Mouse (Mus musculus): ENCODE data around the gene Gm10638. TPM values are rescaled to one million over a fixed set of nuclear protein-coding genes. Genes with fewer than 3 reads are reported as not detected.

Gm10638 gene
- total RNA-seq (2022): 1 to 10 TPM; 2.0 to 5.3 (median 2.6) TPM

- peak; percentile 58 for DNase-seq
Measured at GRCm38 (mm10) chr8:86745221-86745934, at the start of gene Gm10638, which contains the start of gene Siah1a. Gene Gm10638 (plus strand): TSS chr8:86745699. Gene Siah1a (minus strand): TSS chr8:86745934.

- no peak for DNase-seq
Measured at GRCm38 (mm10) chr8:86695703-86696102, 49.8 kb upstream of the Gm10638 start.

GRCm38 (mm10) chr8:86698811-86699421 lies 46.6 kb upstream of the Gm10638 start:
- DNase-seq: peak; percentile 37

GRCm38 (mm10) chr8:86699471-86699870 lies 46.0 kb upstream of the Gm10638 start:
- DNase-seq: no peak

DNA sequence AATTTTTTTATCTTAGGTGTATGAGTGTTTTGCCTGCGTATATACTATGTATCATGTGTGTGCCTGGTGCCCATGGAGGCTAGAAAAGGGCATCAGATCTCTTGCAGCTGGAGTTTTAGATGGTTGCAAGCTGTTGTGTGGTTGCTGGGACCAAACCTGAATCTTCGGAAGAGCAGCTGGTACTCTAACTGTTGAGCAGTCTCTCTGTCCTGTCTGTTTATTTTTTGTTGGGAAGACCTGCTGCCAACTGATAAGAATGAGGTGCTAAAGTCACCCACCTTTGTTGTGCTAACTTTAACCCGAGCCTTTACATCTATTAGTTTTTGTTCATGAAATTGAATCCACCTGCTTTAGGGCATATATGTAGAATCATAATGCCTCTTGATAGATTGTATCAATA lies 43.0 kb upstream of the Gm10638 start:
- no peak for DNase-seq

DNA sequence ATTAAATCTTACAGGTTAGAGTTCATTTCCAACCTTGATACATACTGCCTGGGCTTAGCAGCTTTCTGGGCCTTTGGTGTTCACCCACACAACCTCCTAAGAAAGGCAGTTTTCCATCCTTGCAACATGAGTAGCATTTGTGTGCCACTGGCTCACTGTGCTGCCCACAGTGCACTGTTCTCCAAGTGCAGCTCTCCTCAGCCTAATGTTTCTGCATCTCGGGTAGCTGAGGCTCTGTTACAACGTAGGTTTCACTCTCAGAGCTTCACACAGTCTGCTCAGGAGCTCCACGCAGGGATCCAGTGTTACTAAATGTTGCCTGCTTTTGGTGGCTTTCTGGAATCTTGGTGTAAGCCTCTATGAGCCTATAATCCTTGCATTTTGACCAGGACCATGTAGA lies 40.2 kb upstream of the Gm10638 start:
- no peak for DNase-seq

DNA sequence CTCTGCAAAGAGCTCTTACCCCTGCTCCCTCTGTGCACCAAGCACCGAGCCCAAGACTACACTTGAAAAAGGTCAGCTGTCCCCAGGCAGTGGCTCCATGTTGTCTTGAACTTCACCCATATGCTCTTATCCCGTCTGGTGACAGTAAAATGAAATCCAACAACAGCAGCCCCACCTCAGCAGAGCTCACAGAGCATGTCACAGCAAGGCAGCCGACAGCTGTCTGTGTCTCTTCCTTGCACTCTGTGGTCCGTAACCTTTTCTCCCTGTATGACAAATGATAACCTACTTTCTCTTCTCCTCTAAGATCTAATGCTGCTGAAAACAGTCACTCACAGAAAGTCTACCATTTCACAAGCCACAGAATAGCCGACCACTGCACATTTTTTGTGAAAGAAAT lies 38.7 kb upstream of the Gm10638 start:
- DNase-seq: no peak

GRCm38 (mm10) chr8:86707873-86708272 lies 37.6 kb upstream of the Gm10638 start:
- no peak for DNase-seq

DNA sequence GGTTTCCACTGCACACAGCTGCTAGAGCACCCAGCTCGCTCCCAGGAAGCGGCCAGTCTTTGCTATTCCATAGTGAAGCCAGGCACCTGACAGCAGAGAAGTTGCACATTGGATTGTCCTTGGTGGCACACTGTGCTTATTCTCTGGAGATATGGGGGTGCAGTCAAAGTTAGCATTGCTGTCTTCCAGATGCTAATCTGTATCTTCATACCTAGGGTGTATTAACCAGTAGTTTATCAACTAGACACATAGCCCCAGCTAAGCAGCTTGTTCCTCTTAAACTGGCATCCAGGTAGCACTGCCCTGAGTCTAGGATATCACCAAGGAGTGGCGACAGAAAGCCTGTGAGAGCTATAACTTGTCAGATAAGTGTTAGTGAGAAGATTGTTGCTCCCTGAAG lies 32.9 kb upstream of the Gm10638 start:
- no peak for DNase-seq

GRCm38 (mm10) chr8:86713407-86714188 lies 31.9 kb upstream of the Gm10638 start:
- DNase-seq: no peak

DNA sequence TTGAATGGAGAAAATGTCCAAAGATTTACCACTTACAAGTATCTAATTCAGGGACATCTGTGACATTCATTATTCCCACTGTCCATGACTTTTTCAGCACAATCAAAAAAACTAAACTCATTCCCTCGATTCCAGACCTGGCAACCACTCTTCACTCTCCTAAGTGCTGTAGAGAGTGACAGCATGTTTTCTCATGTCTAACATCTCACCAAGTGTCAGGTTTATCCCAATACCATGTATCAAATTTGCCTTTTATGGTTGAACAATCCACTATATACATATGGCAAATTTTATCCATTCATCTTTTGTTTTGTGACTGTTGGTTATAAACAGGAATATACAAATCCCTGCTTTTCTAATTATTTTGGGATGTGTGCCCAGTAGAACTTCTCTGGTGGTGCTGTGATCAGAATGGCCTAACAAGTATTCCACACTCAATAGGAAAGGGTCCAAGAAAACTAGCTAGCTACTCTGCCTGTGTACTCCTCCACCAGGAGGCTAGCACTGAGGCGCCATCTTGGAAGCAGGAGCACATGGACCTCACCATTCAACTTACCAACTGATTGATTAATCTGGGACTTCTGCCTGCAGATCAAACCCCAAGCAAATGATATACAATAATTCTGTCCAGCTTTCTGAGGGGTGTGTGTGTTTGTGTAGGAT lies 27.0 kb upstream of the Gm10638 start:
- no peak for DNase-seq

- no peak for DNase-seq
Measured at GRCm38 (mm10) chr8:86719368-86719767, 26.1 kb upstream of the Gm10638 start.

DNA sequence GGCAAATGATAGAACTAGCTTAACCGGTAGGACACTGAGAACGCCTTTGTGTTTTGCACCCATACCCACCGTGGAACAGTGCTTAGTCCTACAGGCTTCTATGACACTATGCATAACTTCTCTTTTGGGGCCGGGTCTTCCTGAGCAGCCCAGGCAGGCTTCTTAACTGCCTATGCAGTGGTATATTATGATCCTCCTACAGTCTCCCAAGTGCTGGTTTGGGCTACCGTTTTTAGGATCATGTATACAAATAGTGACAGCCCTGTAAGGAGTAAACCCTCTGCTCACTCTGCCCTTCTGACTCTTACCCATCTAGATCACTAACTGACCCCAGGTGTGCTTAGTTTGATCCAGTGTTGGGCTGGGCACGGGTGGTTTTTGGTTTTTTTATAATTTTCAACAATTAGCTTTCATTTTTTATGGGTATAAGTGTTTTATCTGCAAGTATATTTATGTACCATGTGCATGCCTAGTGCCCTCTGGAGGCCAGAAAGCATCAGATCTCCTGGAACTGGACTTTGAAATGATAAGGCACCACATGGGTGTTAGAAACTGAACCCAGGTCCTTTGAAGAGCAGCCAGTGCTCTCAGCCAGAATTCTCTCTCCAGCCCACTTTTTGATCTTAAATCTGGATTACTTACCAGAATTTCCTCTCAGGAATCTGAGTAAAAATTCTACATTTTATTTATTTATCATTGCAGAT lies 24.6 kb upstream of the Gm10638 start:
- no peak for DNase-seq

GRCm38 (mm10) chr8:86721490-86721889 lies 24.0 kb upstream of the Gm10638 start:
- no peak for DNase-seq

GRCm38 (mm10) chr8:86726959-86727358 lies 18.5 kb upstream of the Gm10638 start:
- no peak for DNase-seq

DNA sequence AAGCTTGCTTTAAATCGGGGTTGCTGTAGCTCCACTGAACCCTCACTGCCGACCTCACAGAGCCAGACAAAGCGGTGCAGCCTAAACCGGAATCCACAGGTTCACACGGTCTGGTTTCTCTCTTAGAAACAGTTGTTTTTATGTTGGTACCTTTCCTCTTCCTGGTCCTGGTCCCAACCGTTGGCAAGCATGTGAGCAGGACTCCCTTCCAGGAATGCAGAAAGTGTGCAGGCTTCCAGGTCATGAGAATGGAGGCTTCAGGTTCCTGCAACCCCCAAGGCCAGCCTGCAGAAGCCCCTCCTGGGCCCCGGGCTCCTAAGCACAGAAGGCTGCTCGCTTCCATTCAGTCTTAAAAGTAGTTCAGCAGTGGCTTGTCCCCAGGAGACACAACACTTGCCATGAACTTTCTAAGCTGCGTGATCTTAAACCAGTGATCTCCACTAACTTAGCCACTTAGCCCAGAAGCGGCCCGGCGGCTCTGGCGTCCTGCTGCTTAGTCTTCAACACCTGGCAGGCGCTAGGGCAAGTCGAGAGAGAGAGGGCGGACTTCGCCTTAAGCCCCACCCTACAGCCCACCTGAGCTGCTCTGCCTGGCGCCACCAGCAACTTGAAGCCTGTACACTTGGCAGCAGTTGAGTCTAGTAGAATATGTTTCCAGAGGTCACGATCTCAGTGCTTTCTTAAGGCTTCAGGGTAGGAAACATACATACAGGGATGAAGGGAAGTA lies 17.1 kb upstream of the Gm10638 start:
- no peak for DNase-seq

DNA sequence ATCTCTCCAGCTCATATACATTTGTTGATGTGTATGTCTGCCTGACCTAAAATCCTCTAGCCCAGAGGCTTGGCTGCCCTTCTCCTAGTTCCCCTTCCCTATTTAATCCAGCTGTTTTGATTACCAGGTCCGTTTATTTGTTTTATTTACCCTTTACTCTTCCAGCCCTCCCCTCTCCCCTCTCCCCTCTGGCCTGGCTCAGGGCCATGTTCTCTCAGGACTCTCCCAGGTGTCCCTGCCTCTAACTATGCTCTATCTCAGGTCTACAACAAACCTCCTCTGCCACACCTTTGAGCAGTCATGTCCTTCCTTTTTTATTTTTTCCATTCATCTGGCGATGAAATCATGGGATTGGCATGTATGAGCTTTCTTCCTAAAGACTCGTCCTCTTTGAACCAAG lies 15.2 kb upstream of the Gm10638 start:
- DNase-seq: no peak

- no peak for DNase-seq
Measured at GRCm38 (mm10) chr8:86730860-86731259, 14.6 kb upstream of the Gm10638 start.

DNA sequence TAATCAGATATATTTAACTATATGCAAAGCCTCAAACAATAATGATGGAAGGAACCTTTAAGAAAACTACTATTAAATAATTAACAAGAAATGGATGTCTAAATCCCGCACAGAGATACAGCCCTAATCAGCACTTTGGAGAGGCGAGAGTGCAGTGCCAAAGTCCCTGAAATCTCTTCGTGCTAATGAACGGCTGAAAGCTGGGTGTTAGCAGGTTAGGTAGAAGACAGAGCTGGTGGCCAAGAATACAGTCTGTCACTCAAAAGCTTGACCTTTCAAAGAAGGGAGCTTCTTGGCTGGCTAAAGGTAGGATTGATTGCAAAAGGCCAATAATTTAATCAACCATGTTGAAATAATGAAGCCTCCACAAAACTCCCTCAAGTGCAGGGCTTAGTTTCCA lies 11.3 kb upstream of the Gm10638 start:
- DNase-seq: no peak

DNA sequence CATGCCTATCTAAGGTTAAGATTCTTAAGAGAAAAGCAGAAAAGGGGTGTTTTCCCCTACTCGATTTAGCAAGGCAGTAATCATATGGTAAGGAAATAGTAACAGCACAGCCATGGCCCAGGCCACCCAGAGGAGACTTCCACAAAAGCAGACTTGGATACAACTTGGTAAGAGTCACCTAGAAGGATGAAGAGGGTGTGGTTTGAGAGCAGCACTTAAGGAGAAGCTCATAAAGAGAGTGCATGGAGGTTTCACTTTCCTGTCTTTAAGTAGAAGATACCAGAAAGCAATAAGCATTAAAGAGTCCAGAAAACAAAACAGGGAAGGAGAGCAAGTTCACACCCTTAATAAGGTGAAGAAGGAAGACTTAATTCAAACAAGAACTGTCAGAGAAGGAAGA lies 10.5 kb upstream of the Gm10638 start:
- DNase-seq: no peak

- no peak for DNase-seq
Measured at GRCm38 (mm10) chr8:86735446-86736111, 9.9 kb upstream of the Gm10638 start.
